Mouse (Mus musculus) kidney, postnatal 36 days (tissue): ENCODE results near the gene Mageb18.
"Not testable (repeated sequence)": the region's sequence is repeated elsewhere in the genome, so short reads cannot be mapped to it uniquely, and the experiment has no call there.

ENCODE experiments used
- DNase-seq, 2 experiments: peaks; one replicate each; pipeline ENCODE4 v3.0.0; 2021 to 2022; ENCODE audit warnings: mixed read lengths in 2 of 2

Gene Mageb18

DNA sequence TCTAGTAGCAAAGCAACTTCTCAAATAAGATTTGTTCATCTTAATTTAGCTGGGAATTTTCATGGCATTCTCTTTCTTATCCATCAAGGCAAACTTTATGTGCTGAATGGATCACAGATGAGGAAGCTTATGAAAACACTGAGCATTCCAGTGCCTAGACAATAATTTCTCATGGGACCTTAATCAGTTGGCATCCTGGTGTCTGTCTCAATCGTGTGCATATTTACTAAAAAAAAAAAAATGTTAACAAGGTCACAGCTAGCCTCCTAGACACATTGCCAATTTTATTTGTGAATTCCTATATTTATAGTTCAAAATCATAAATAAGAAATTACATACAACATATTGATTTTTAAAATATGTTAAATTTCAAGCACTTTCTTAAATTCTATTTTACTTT lies at the start of gene Mageb18:
Gene Mageb18 (minus strand): TSS at position 101 of the 400 bp plus-strand sequence.
- DNase-seq = no peak

DNA sequence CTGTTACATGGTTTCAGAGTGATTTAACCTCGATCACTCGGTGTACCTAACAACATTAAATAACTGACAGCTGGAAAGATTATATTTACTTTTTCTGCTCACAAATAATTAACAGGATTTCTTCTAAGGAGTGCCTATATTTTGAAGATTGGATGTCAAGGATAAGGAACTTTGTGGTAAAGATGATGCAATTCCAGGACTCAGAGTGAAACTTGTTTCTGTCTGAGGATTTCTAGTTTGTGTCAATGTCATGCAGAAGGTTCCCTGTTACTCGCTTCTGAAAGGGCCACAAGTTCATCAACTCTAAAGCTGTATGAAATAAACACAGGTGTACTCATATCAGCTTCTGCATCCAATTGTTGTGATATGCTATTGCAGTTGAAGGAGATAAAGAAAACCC lies 13.4 kb upstream of the Mageb18 start:
- no peak for DNase-seq

DNA sequence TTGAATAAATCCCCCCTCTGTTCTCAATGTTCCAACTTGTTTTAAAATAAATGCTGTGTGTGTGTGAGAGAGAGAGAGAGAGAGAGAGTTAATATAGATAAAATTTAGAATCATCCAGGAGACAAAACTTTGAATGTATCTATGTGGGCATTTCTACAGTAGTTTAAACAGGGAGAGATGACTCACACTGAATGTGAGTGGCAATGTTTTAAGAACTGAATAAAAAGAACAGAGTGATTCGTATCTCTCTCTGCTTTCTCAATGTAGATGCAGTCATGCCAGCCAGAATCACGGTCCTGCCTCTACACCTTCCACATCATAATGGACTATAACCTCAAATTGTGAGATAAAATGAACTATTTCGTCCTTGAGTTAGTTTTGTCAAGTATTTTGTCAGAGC lies 11.1 kb upstream of the Mageb18 start:
- no peak for DNase-seq

DNA sequence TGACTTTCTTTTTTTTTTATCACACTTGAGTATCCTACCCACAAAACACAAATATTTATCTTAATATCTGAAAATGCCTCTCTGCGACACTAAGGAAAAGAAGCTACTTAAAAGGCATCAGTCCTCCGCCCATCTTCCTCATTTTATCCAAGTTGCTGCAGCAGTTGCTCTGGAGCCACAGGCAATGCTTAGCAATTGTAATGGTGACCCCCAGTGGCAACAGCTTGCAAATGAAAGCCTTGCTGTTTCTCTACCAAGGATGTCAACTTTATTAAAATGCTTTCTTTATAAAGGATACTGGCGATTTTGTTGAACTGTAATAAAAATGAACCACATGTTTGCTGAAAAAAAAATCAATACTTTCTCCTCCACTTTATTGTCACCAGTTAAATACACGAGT lies 2.0 kb downstream of the Mageb18 start:
- DNase-seq = peak in 1 of 2 experiments; percentile 17

DNA sequence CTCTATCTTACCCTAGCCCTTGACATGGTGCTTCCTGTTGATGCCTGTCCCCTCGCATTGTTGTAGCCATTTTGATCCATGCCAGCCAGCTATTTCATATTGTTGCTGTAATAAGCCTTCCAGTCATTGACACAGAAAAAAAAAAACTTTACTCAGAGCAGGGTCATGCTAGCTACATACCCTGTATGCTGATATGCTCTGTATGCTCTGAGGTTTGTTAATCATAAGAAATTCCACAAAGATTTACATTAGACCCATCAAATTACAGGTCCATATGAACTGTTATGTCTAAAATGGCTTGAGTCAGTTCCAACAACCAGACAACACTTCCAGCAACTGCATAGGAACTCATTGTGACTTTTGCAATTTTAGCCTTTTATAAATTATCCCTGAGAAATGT lies 71.5 kb downstream of the Mageb18 start:
- no peak for DNase-seq

DNA sequence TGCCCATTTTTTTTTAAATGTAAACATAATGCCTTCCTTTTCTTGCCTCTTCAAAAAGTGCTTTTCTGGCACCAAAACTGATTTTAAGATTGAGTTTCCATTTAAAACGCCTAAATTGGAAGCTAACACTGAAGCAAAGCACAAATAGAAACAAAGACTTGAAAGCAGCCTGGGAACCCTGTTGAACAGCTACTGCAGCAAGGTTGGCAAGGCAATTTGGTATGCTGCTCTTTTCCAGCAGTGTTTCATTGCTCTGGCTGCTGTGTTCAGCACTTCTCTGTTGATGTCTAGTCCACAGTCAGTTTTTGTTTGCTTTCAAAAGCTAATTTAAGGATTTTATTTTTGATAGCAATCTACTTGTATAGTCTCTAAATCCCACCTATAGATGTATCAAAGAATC lies 101.1 kb downstream of the Mageb18 start:
- no peak for DNase-seq

DNA sequence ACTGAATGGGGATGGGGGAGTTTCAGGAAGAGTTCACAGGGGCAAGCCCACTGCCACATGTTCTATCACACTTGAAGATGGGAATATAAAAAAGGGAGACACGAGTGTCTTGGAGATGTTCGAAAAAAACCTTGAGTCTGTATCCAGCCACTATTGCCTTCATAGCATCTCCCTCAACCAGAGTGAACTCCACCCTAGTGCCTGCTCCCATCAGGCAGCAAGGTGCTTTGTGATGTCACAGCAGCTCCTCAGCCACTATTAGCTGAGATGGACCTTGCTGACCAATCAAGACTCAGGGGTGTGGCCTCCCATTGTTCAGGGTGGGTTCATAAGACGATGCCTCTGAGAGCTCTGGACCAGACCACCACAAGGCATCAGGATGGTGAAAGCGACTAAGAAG lies 109.7 kb downstream of the Mageb18 start, which contains the start of gene Gm5941:
Gene Gm5941 (plus strand): TSS at position 301 of the 400 bp plus-strand sequence.
- DNase-seq = not testable (repeated sequence)

DNA sequence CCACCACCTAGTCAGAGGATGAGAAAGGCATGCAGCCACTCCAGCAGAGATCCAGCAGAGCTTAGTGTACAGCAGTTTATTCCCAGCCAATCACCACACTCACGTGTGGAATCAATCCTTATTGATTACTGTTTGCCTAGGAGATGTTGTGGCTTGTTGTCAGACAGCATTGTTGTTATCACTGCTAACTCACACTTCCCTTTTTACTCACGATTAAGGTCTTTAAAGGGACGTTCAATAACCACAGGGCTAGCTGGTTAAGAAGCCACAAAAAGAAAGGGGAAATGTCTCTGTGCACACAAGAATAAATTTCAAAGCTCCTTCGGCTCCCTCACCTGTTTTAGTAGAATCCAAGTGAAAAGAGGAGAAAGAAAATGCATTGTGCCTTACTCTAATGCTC lies 134.6 kb downstream of the Mageb18 start:
- no peak for DNase-seq

DNA sequence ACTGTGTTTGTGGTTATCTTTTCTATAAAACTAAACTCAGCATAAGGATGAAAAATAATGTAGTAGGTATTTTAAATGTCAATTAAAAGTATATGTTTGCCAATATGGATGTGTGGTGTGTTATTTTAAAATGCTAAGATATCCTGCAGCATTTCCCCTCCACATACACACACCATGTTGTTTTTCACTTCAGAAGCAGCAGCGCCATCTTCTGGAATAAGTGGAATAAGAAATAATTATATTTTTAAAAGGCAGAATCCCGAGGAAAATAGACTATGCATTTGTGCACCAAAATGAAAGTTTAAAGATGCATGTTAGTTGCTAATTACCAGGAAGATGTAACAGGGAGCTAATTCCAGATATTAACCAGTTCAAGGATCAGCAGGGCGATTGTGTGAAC lies 138.9 kb downstream of the Mageb18 start:
- DNase-seq = no peak

DNA sequence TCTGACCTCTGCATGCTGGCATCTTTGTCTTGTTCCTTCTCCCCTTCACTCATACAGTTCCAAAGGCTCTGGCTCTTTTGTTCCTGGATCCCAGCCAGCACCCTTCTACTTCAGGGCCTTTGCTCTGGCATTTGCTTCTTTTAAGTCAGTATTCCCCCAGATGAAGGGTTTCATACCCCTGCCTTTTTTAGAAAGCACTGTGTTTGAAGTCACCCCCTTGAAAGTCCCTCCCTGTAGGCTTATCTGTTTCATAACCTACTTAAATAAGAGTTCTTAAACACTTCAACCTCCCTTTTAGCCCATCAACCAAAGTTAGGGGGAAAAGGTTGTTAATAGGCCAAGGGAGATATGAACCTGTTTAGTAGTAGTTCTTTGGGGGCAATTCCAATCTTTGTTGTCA lies 212.0 kb downstream of the Mageb18 start:
- DNase-seq = no peak

DNA sequence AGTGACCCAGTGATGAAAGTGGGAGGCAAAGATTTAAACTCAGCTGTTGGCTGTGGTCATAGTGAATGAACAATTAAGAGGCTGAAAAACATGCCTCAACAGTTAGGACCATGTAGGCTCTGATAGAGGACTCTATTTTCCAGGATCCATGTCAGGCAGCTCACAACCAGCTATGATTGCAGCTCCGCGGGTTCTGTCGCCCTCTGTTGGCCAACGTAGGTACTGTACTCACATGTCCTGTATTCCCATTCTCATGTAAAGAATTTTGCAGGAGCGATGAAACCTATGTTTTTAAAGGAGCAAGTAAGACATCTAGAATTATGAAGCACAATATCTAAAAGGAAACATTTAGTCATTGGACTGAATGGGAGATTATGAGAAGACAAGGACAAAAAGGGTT lies 256.4 kb downstream of the Mageb18 start:
- peak; percentile 18 to 68 for DNase-seq

DNA sequence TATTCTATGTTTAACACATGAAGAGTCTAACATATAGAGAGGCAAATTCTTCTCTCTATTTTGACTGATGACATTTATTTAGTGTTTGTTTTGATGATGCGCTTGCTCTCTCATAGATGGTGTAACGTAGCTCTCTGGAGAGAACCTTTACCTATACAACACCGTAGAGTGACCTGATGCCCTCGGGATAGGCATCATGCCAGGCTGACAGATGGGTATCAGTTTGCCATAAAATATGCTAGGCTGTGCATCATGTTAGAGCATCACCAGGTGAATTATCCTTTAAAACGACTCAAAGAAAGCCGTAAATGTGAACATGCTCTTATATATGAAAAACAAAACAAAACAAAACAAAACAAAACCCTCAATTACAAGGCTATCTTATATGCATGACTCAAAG lies 258.5 kb downstream of the Mageb18 start:
- DNase-seq = no peak

DNA sequence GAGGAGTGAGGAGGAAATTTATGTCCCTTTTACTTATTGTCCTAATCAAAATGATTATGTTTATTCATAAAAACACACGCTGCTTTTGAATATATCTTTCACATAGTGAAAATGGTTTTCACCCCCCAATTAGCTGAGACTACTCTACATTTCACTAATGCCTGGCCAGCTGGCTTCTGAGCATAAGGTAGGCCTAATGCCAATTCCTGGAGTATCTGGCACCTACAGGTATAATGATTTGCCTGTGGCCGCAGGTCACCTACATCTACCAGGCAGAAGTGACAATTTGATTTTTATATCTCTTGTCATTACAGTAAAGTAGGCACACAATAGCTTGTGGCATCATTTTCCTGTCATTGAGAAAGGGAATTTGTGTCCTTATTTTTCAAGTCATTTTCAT lies 259.8 kb downstream of the Mageb18 start:
- no peak for DNase-seq

DNA sequence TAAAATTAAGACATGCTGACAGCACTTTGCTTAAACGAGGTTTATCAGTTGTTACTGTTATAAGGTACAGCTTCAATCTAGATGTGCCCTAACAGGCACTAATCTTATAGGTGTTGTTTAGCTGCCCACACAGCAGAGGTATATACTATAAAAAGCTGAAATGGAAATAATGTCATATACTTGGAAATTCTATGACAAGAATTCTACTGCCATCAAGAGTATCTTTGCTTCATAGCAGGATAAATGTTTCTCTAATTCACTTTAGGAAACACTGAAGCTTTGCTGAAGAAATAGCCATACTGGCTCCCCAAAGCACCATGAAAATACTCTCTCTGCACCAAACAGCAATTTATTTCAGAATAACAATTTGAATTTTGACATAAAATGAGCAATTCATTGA lies 265.9 kb downstream of the Mageb18 start:
- DNase-seq = no peak

DNA sequence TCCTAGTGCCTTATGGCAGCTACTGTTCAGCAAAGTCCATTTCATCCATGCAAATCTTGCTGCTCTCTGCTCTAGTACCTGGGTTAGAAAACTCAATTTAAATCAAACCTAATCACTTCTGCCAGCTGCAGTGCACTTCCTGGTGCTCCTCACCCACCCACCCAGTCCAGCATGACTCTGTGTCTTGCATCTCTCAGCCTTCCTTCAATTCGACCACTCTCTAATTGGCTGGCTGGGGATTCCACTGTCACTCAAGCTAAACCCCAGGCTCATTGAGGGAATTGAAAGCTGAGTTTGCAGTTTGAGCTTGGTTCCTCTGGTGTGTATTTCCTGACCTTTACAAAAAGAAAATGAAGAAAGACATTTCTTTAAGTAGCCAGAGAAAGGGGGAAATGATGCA lies 275.8 kb downstream of the Mageb18 start:
- no peak for DNase-seq

DNA sequence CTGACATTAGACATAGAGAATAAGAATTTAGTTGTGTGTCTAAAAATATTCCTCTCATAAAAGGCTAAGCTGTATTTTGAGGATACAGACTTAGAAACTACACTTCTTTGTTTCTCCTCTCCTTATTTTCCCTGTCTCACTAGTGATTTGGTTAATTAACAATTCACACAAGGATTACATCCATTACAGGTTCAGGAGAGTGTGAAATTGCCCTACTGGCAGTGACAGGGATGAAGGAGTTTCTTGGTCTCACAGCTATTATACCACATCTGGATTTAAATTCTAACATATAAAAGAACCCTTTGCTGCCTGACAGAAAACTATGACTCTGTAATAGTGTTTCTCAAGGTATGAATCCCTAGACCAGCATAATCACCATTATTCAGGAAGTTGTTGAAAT lies 318.8 kb downstream of the Mageb18 start:
- DNase-seq = no peak
